Mouse (Mus musculus) liver, adult (tissue): ENCODE measurements around the gene Rcbtb2.

Source experiments
- GATA4 ChIP-seq: IDR thresholded peaks from 2 replicates; pipeline ENCODE4 v1.6.1; 2014; ENCODE audit warnings: mild to moderate bottlenecking, low read length; ENCODE audit not compliant: insufficient replicate concordance

The Rcbtb2 gene

DNA sequence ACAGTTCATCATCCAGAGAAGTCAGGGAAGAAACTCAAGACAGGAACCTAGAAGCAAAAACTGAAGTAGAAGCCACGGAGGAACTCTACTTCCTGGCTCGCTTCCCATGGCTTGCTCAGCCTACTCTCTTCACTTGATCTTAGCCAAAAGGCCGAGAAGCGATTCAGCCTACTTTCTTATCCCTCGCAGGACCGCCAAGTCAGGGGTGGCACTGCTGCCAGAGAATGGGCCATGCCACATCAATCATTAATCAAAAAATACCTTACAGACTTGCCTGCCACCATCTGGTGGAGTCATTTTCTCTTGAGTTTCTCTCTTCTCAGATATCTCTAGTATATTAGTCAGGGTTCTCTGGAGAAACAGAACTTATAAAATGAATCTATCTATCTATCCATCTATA, 42.3 kb downstream of the Rcbtb2 start:
- TF ChIP-seq GATA4 = no peak

DNA sequence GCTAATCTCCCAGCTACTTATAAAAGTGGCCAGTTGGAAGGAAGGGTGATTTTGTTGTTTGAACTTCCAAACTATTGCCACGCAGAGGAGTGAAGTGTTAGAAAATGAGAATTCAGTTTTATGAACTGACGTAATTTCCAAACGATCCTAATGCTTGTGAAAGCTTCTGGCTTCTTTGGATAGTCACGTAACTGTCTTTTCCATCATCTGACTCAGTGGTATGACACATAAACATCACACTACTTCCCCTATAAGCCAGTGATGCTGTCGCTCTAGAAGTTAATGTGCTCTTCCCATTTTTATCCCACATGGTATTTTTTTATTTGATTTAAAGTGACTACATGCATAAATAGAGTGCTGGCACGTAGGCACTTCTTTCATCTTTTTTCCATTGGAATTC, 45.8 kb downstream of the Rcbtb2 start:
- TF ChIP-seq GATA4 = no peak

DNA sequence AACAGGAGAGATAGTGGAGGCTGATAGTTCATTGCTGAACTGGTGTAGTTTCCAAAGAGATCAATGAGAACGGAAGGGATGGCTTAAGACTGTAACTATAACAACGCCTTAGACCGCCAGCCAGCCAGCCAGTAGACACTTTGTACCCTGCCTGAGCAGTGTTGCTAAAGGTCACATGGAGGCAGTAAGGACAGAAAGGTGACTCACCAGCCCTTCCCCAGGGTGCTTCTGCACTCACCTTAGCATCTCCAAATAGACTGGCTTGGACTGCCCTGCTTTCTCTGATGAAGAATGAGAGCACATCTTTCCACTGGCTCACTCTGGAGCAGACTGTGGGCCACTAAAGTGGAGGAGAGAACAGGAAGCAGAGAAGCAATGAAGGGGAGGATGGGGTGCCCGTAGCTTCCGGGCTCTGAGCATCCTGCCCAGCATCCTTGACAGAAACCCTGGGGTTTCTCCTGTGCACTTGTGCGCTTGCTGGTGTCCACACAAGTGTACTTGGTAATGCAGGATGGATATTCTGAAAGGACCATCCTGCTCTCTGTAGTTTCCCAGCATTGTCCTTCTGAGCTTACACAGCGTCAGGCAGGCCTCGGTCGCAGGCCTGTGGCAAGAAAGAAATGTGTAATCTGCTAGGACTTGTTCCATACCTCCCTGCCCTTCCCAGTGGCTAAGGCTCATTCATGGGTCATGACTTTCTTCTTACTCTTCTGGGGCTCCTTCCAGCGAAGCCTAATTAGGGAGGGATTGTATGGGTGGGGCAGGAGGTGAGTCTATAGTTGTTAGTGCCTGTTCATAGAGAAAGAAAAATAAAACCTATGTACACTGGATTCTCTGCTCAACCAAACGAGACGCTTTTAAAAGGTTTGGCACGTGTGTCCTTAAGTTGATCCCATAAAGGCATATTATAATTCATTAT, 47.3 kb downstream of the Rcbtb2 start:
- TF ChIP-seq GATA4 = no peak

DNA sequence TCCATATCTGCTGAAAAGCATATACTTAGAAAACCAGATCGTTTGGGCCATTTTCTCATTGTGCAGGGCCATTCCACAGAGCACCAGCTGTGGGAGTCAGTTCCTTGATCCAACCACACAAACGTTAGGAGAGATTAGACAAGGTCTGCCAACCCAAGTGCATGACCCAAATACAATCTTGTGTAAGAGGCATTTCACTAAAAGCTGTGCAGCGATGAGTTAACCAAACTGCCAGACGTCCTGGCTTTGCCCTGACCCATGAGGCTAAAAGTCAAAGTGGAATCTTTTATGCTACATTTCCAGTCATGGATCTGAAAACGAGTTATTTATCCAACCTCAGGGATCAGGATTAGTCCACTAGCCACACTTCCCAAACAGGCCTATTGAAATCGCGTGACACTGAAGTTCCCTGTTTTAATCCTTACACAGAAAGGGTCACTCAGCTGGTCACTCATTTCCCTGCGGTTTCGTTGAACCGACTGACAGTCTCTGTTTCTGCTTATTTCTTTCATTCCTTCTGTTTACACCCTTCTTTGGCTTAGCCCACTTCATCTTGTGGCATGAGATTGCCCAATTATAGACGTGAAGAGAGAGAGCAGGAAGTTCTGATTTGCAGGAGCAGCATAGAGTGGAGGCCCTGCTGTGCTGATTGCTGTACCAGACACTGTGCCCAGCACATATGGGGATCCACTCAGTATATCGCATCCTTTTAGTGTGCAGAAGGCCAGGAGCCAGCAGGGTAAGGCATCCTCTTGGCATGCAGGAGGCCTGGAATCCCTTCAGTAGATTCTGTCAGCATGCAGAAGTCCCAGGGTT, 49.6 kb downstream of the Rcbtb2 start:
- TF ChIP-seq GATA4 = no peak

DNA sequence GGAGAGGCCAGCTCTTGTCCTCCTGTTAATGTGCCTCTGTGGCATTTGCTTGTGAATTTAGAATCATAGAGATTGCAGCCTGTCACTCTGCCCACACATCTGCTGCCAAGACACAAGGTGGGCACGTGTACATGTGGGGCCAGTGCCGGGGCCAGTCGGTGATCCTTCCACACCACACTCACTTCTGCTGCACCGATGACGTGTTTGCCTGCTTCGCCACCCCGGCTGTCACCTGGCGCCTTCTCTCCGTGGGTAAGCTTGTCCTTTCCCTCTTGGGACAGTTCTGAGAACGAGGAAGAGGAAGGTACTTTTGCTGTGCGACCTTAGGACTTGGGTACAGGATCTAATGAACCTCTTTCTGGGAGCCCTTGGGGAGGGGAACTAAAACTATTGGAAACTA, 50.8 kb downstream of the Rcbtb2 start:
- no peak for TF ChIP-seq GATA4

DNA sequence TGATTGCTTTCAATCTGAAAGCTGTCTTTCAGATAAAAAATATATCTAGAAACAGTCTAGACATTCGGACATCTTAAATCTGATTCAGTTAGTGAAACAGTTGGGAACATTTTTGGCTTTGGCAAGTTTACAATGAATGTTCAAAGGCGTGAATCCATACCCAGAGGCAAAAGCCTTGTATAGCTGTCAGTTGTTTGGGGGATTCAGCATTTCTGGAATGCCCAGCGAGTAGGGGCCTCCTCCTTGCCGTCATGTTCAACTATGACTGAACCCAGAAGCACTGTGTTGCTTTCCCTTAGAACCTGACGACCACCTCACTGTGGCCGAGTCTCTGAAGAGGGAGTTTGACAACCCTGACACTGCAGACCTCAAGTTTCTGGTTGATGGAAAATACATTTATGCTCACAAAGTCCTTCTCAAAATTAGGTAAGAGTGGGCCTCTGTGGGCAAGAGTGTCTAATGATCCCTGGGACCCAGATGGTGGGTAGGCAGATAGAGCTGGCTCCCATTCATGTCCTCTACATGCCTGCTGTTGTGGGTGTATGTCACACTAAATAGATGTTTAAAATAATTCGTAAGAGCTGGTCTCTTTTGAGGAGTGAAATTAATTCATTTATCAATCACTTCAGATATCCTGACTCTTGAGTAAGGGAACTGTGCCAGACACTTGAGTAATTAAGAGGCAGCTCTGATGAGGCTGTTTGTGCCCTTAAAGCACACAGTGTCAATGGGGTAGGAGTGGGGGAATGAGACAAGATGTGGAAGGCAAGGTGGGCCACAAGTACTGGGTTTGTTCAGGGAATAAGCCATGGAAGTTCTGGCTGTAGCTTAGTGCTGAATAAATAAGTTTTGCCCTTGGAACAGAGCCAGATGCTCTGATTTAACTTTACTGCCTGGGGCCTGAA, 51.5 kb downstream of the Rcbtb2 start:
- TF ChIP-seq GATA4 = no peak

DNA sequence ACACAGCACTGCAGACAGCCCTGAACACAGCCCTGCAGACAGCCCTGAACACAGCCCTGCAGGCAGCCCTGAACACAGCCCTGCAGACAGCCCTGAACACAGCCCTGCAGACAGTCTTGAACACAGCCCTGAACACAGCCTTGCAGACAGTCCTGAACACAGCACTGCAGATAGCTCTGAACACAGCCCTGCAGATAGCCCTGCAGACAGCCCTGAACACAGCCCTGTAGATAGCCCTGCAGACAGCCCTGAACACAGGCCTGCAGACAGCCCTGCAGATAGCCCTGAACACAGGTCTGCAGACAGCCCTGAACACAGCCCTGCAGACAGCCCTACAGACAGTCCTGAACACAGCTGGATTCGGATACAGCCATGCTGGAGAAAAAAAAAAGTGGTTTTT, 52.2 kb downstream of the Rcbtb2 start:
- TF ChIP-seq GATA4 = no peak

DNA sequence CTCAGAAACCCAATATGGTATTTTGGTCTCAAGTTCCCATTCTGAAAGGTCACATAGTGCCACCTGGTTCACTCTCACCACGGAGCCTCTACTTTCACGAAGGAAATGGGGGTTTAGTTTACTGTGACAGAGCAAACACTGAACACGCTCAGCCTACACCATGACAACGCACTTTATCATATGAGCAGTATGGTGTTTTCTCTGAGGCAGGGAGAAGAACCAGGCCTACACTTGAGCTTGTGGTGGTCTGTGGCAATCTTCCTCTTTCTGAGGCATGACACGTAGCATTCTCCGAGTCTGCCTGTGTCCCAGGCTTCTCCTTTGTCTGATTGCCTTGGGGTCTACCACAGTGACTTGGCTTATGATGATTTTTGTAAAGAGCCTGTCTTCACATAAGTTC, 53.0 kb downstream of the Rcbtb2 start:
- no peak for TF ChIP-seq GATA4

DNA sequence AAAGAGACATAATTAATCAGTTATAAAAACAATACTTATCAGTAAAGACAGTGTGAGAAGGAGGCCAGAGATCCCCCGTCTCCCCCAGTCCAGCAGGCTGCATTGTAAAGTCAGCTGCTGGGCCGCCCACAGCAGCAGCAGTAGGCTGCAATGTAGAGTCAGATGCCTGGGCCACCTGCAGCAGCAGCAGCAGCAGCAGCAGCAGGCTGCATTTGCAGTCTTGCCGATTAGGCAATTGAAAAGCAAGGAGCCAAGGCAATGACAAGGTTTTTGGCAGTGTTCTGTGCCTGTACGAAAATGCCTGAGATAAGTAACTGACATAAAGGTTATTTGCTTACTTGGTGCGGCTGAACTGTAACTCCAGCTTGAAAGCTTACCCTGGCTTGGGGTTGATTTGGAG, 53.4 kb downstream of the Rcbtb2 start:
- TF ChIP-seq GATA4 = no peak; the same call in 1 of the 2 replicates

DNA sequence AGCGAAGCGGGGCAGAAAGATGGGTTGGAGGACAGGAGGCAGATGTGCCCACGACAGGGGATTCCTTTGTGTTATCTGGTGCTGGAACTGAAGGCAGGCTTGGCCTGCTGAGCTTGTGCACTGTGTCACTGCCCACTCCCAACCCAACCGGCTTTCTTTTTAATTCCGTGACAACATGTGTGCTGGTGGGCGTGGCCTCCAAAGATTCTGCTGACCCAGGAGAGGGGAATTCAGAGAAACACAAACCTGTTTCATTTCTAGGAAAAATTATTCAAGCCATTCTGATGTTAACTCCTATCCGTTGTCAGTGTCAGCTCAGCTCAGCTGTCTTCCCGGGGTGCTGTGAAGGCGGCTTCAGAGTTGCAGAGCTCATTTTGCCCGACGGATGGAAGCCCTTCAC, 55.1 kb downstream of the Rcbtb2 start:
- no peak for TF ChIP-seq GATA4

DNA sequence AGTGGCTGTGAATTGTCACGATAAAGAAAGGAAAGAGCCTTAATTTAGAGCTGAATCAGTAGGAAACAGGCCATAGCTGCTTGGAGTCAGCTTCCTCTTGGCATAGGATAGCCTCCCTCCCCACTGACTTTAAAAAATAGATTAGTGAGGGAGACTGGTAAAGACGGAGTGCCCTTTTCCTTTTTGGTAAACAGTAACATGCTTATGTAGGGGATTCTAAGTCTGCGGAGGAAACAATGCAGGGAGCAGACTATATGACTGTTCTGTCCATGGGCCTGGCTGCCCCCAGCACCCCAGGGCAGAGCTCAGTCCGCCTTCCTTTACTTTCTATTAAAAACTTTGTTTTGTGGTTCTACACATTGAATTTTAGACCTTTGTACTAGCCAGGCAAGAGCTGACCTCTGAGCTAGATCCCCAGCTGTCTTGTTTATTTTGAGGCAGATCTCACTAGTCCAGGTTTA, 56.4 kb downstream of the Rcbtb2 start:
- peak; percentile 94 for TF ChIP-seq GATA4

DNA sequence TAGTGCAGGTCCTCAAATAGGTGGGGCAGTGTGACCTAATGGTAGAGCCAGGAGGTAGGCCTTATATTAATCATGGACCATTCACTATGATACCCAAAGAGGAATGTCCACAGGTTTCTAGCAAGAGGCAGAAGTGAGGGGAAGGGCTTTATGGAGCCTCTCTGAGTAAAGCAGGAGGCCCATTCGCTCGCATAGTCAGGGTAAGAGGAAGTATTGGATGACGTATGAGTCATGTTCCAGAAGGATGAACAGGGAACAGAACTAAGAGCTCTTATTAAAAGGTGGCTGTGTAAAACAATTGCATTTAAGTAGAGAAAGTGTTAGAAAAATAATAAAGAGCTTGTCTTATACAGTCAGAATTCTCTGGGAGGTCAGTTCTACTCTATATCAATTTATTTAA, 57.8 kb downstream of the Rcbtb2 start:
- no peak for TF ChIP-seq GATA4

DNA sequence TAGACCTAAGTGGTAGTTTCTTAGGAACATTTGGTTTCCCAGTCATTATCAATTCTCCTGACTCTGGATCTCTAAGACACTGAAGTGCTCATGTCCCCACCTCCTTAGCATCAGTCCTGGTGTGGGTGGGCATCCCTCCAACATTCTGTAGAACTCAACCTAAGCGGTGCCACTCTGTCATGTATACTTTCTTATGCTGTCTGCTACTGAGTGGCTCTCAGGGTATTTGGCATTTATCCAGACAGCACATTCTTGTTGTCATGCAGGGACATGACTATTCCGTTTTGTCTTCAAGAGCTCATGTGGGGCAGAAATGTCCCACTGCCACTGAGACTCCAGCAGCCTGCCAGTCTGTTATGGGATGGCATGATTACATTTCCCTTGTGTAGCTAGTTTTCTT, 58.3 kb downstream of the Rcbtb2 start:
- no peak for TF ChIP-seq GATA4

DNA sequence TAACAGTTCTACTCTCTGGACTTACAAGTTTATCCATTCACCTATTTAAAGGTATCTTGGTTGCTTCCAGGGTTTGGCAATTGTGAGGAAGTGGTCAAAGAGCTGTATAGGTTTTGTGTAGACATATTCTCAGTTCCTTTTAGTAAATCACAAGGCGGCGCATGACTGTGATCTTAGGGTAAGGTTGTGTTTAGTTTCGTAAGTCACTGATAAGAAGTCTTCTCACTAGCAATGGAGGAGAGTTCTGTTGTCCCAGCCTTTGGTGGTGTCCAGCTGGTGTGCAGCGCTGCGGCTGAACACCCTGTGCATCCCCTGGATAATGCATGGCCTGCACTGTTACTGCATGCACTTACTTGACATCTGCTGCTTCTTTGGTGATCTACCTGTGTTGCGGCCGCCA, 64.0 kb downstream of the Rcbtb2 start:
- TF ChIP-seq GATA4 = no peak

DNA sequence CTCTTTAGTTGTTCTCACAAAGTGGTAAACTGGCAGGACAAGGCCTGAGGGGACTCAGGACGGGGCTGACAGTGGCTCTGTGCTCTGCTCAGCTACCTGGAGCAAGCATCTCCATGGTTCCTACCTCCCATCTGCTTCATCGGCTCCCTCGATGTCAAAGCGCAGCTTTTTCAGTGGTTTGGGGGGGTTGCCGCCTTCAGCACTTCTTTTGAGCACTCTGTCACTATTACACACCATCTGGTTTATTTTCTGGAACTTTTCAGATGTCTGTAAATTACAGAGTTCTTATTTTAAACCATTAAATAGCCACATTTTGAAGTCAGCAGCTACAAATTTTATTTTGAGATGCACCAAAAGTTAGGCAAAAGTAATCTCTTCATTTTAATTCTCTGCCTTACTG, 76.2 kb downstream of the Rcbtb2 start:
- no peak for TF ChIP-seq GATA4
